Mouse (Mus musculus) lung, postnatal 0 days (tissue): Measurements from ENCODE around the gene Bckdhb.

Experiments
- CTCF ChIP-seq: IDR thresholded peaks from 2 replicates; pipeline ENCODE4 v1.5.1; 2016; ENCODE audit warnings: antibody characterized with exemption, mild to moderate bottlenecking
- EP300 ChIP-seq: IDR thresholded peaks from 2 replicates; pipeline ENCODE4 v1.6.1; 2016; ENCODE audit warnings: antibody characterized with exemption, mild to moderate bottlenecking, control low read depth

GRCm38 (mm10) chr9:84044136-84044535 is 119.2 kb downstream of the Bckdhb start:
- TF ChIP-seq CTCF = no peak
- no peak for TF ChIP-seq EP300
